ENCODE assay signal across 10 mouse cellular contexts in the genomic region with DNA sequence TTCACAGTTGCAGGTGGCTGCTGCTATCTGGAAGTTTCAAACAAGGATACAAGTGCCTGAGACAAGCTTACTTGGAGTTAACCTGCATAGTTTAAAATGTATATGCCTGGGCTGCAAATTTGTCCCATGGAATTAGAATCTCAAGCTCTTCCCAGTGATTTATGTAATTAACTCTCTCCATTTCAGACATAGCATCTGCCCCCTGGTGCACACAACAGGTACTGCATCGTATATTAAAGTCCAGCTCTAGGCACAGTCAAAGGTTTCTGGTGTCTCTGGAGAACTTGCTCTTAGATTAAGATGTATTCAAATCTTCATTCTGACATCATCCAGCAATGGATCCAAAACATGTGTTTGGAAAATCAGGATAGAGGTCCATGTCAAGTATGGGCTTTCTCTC.
A peak's percentile ranks its signal among the peaks of the same experiment; 100 is the strongest.
DNase-seq lines count a peak whose midpoint lies in the region; ATAC-seq and TF ChIP-seq lines count a peak whose summit lies in the region.
"Had no signal": no experiment of that assay in that cellular context is flagged by ENCODE, and none has a peak within 500 bp of the region (broad histone marks: within the 10 kb centered on the region; RNA-seq: fewer than 3 reads in every experiment).

No protein-coding gene starts in this region.

- DNase-seq in cerebellum, adult 8-10 months: peak; percentile 3
- peak; percentile 25 for DNase-seq in layer of hippocampus, adult 11-12 months (ENCODE audit: low spot score)
- no peak for DNase-seq in layer of hippocampus, adult 9-10 months (ENCODE audit: low spot score)
- DNase-seq in embryo, embryonic 10.5 days (ENCODE audit: low spot score): peak; percentile 66
- DNase-seq in lung, postnatal 36 days: peak; percentile 40

- H3K36me3 ChIP-seq in E14TG2a.4 (ENCODE audit: insufficient read depth, low read length): no peaks in the 10 kb centered on the region
- H3K36me3 ChIP-seq: liver, embryonic 15.5 days had no signal

- no peaks in the 10 kb centered on the region for H3K4me1 ChIP-seq in E14TG2a.4 (replicated peaks; ENCODE audit: low read depth, low read length)
- H3K4me1 ChIP-seq: liver, embryonic 15.5 days had no signal

- no peaks in the 10 kb centered on the region for H3K9me3 ChIP-seq in E14TG2a.4 (ENCODE audit: low read length)
- H3K9me3 ChIP-seq: liver, embryonic 15.5 days had no signal

- no peak for ATAC-seq in cerebellum, adult (ENCODE audit: insufficient number of reproducible peaks, low FRiP score, low TSS enrichment)
- ATAC-seq in erythroblast, adult 5-6 weeks (replicated peaks; ENCODE audit: low FRiP score, poor library complexity, severe bottlenecking): no peak

- peak; percentile 43 for TF ChIP-seq CTCF in E14TG2a.4 (conservative IDR thresholded peaks at IDR 0.05; ENCODE audit: low read length)

- no peaks in the 10 kb centered on the region for H3K27me3 ChIP-seq in E14TG2a.4 (ENCODE audit: insufficient read depth, low read length)
- H3K27me3 ChIP-seq: liver, embryonic 15.5 days had no signal

- H3K4me3 ChIP-seq in E14TG2a.4 (replicated peaks; ENCODE audit: low read length): no peak overlapping the region
- H3K4me3 ChIP-seq: erythroblast, embryonic 14.5 days; liver, embryonic 15.5 days had no signal
